Mouse (Mus musculus): ENCODE data around the gene Hist1h4i.
"Not testable (repeated sequence)": the region's sequence is repeated elsewhere in the genome, so short reads cannot be mapped to it uniquely, and the experiment has no call there.

The Hist1h4i gene

GRCm38 (mm10) chr13:22041142-22041536 lies at the start of gene Hist1h4i:
TSS of gene Hist1h4i (minus strand) at chr13:22041362.
- peak; percentile 98 to 99 for DNase-seq

GRCm38 (mm10) chr13:22084140-22084539 lies 43.0 kb upstream of the Hist1h4i start, which contains the start of gene Vmn1r188:
TSS of gene Vmn1r188 (plus strand) at chr13:22084440.
- DNase-seq = not testable (repeated sequence)

DNA sequence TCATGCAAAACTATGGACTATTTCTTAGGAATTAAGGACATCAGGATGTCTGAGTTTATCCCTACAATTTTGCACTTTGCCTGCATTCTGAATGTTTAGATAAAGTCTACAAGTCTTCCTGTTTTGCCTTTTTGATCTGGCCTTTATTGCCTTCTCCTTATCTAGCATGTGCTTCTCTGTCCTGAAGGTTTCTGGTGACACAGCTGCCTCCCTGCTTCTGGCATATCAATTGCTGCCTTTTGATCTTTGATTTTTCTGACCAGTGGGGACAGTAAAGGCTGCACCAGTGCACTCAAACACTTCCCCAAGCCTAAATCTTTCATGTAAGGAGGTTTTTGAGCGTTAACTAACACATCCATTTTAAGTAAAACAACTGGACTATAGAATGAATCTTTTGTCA lies 22.3 kb upstream of the Hist1h4i start:
- no peak for DNase-seq

- no peak for DNase-seq
Measured at GRCm38 (mm10) chr13:22061422-22061821, 20.3 kb upstream of the Hist1h4i start.

GRCm38 (mm10) chr13:22053754-22054153 lies 12.6 kb upstream of the Hist1h4i start:
- no peak for DNase-seq

DNA sequence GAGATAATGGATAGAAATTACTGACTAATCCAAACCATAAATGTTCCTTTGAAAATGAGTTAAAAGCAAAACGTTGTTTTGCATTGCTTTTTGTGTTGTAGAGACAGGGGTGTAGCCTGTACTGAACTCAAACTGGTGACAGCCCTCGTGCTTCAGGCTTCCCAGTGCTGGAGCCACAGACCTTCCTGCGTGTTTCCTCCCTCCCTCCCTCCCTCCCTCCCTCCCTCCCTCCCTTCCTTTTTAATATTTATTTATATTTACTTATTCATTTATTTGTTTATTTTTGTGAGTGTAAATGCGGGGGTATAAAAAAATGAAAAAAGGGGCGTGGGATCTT lies 10.3 kb upstream of the Hist1h4i start:
- no peak for DNase-seq

DNA sequence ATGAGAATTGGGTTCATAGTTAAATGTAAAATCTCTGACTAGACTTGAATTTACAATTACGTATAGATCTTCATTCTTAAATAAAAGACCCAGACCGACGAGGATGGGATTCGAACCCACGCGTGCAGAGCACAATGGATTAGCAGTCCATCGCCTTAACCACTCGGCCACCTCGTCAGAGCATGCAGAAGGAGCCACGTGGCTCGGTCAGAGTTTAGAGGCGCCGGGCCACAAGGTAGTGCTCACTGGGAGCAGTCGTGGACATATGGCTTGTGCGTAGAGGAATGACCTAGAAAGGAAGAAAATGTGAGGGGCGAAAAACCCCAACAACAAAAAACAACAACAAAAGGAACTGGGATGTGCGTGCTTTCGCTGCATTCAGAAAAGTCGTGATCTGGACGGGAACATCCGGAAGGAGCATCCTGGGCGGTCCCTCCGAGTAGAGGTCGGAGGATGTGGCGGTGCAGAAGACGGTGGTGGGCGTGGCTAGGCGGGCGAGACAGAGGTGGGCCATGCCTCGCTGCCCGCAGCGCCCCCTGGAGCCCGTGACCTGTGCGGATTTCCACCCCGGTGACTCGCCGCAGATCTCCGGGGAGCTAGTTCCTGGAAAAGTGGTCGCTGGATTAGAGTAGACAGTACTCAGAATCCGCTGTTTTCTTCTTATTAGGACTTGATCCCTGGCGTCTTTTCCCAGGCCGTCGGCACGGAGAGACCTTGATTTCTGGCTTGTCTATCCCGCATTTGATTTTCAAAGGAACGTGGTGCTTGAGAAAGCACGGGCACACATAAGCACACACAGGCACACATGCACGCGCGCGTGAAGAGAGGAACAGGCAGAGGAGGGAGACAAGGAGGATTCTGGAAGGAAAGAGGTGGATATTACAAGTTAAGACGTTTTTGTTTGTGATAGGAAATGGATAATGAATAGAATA lies 9.7 kb upstream of the Hist1h4i start:
- DNase-seq = peak; percentile 86 to 89

GRCm38 (mm10) chr13:22049737-22050440 lies 8.7 kb upstream of the Hist1h4i start:
- DNase-seq = peak; percentile 28 to 46

DNA sequence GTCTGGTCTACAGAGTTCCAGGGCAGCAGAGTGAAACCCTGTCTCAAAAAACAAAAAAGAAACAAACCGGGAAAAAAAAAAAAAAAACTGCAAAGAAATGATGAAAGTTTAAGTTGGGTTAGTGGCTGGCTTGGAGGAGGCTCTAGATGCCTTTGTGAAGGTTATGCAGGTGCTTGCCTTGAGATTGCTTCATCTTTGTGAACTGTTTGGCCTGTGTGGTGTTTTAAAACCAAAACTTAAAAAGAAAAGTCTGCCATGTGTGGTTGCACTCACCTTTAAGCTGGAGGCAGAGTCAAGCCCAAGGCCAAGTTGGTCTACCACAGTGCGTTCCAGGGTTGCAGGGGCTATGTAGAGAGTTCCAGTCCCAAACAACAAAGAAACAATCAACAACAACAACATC lies 7.9 kb upstream of the Hist1h4i start:
- DNase-seq = no peak

DNA sequence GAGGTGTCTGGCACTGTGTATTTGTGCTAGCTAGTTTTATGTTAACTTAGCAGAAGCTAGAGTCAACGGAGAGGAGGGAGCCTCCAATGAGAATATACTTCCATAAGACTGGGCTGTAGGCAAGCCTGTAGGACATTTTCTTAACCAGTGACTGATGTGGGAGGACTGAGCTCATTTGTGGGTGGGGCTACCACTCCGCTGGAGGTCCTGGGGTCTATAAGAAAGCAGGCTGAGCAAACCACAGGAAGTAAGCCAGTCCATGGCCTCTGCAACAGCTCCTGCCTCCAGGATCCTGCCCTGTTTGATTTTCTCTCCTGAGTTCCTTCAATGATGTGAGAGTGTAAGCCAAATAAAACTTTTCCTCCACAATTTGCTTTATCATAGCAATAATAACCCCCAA lies 4.1 kb upstream of the Hist1h4i start:
- no peak for DNase-seq

DNA sequence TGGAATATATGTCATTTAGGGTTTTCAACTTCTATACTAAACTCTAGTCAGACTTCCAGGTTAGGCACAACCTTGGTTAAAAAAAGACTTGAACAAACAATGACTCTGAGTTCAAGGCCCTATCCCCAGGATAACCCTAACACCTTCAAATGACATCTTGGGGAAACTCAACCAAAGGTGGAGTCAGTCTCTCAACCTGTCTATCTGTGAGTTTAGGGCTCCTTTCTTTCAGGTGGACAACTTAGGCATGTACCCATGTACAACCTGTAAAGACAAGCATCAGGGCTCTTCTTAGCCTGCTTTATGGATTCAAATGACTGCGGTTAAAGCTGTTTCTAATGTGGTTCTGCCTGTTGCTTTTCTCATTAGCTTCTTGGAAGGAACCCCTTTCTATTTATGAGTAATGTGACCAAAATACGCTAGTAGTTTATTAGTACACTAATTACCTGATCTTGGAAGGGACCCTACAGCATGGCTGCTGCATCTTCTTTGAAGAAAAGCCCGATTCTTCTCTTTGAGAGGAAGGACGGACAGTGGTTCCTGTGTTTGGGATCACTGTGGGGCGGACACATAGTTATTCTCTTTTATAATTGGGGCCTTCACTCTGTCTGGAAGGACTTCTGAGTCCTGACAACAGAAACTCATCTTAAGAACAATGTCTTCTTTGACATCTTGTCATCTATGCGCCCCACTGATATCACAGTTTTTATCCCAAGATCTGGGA lies 3.4 kb upstream of the Hist1h4i start:
- DNase-seq = no peak

DNA sequence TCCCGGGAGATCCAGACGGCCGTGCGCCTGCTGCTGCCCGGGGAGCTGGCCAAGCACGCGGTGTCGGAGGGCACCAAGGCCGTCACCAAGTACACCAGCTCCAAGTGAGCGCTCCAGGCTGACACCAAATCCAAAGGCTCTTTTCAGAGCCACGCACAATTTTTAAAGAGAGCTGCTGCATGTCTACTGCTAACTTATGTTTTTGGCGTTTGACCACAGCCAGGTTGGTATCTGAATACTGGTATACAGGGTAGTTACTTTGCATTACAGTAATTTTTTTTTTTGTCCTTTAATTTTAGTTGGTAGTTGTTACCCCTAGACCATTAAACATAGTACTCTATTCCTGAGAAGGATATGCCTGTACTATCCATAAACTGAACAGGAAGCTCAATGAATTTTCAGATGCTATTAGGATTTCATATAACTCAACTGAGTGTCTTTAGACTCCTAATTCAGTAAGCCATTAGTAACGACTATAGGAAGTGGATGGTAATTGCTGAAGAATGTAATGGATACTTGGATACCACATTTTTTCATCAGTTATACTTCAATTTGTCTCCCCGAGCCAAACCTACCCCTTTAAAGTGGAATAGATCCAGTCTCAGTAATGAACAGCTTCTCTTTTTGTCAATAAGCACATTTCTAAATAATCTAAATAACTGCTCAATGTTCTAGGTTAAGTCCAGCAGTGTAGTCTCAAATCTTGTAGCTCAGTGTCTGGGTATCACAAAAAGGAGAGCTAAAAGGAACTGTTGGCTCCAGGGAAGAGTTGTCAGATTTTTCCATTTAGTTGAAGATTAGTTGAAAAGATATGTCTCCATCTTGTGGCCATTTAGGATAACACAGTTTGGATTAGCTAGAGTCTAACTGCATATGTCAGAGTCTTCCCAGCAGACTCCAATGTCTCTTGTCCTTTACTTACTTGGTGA lies 2.6 kb upstream of the Hist1h4i start:
- DNase-seq = peak in 1 of 2 experiments; percentile 48

GRCm38 (mm10) chr13:22042568-22043502 lies 1.7 kb upstream of the Hist1h4i start, which contains the start of the genes Hist1h2ag and Hist1h2bj:
TSS of gene Hist1h2ag (minus strand) at chr13:22042944.
TSS of gene Hist1h2bj (plus strand) at chr13:22043214.
- peak; percentile 84 to 94 for DNase-seq

DNA sequence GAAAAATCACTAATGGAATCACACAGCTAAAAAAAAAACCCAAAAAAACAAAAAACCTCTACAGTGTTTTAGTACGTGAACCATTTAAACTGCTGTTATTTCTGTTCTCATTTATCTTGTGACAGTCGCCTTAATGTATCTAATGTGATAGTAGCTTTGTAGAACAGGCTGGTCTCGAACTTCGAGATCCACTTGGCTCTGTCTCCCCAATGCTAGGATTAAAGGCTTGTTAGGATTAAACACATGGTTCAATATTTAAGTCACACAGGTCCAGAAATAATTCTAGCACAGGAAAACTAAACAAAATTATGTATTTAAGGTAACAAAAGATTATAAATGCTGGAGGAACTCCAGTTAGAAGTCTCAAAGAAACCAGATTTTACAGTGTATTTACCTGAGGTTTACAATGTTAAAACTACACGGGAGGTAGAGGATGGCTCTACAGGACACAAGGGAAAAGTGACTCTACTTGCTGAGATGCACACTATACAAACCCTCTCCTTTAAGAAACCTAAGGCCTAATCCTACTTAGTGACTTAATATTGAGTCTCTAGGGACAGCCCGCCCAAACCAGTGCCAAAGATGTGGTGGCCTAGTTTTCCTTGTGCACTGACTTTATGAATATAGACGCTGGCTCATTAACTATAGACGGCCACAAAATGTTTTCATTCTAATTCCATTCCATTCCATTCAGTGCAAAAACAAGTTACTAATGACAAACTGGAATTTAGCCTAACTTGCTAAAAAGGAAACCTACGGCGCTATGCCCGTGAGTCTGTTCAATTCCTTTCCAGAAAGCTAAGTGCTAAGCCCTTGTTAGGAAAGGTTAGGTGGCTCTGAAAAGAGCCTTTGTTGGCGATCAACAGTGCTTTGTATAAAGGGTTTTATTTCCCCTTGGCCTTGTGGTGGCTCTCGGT lies 747 bp upstream of the Hist1h4i start:
- peak in 1 of 2 experiments; percentile 16 for DNase-seq

- peak in 1 of 2 experiments; percentile 38 for DNase-seq
Measured at GRCm38 (mm10) chr13:22040464-22041141, 559 bp downstream of the Hist1h4i start.

- DNase-seq = no peak
Measured at GRCm38 (mm10) chr13:22039951-22040463, 1.2 kb downstream of the Hist1h4i start.

- no peak for DNase-seq
Measured at GRCm38 (mm10) chr13:22039364-22039763, 1.8 kb downstream of the Hist1h4i start.

DNA sequence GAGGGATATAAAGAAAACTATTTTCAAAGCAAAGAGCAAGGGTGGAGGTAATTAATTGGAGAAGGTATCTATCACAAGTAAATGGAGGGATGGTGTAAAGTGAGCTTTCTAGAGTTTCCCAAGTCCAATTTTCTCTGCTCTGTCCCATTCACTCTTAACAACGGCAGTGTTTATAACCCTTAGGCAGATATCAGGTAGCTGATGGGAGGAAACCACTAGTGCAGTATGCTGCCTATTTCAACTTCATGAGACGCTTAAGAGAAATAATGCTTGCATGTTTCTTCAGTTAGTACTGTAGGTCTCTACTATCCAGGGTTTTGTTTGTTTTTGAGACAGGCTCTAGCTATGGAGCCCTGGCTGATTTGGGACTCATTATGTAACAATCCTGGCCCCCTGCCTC lies 3.7 kb downstream of the Hist1h4i start:
- no peak for DNase-seq

GRCm38 (mm10) chr13:22036986-22037385 lies 4.2 kb downstream of the Hist1h4i start:
- no peak for DNase-seq
